Mouse (Mus musculus) hindbrain, postnatal 0 days (tissue): ENCODE measurements around the gene Ptprn. TPM values are rescaled to one million over a fixed set of nuclear protein-coding genes. Genes with fewer than 3 reads are reported as not detected.
"Not testable (repeated sequence)": the region's sequence is repeated elsewhere in the genome, so short reads cannot be mapped to it uniquely, and the experiment has no call there.

Experiments used
- ATAC-seq: fragments of 200-750 bp; cut with Nextera tagmentation; 2 replicates; pipeline ENCODE4 v1.8.0; 2017; ENCODE audit warnings: mild to moderate bottlenecking, moderate TSS enrichment, moderate library complexity
- DNase-seq: peaks from one replicate; pipeline ENCODE4 v3.0.0-alpha.2; 2015; ENCODE audit warnings: low spot score
- H3K27ac ChIP-seq: fragments of 300-500 bp; sonication (generic); 2 replicates; pipeline ENCODE4 v1.5.1; 2014; ENCODE audit warnings: mild to moderate bottlenecking
- H3K27me3 ChIP-seq: fragments of 300-500 bp; sonication (generic); 2 replicates; pipeline ENCODE4 v1.6.1; 2014; ENCODE audit warnings: low read length, mixed read lengths; ENCODE audit not compliant: insufficient read depth
- H3K36me3 ChIP-seq: fragments of 300-500 bp; sonication (generic); 2 replicates; pipeline ENCODE4 v1.6.1; 2014; ENCODE audit warnings: low read length, mixed read lengths; ENCODE audit not compliant: insufficient read depth
- H3K4me1 ChIP-seq: fragments of 300-500 bp; sonication (generic); 2 replicates; pipeline ENCODE4 v1.6.1; 2014; ENCODE audit warnings: antibody characterized with exemption, low read length, mixed read lengths; ENCODE audit not compliant: insufficient read depth
- H3K4me2 ChIP-seq: fragments of 300-500 bp; sonication (generic); 2 replicates; pipeline ENCODE4 v1.6.1; 2014; ENCODE audit warnings: low read depth, mild to moderate bottlenecking, low read length, moderate library complexity, mixed read lengths
- H3K4me3 ChIP-seq: fragments of 300-500 bp; sonication (generic); 2 replicates; pipeline ENCODE4 v1.5.1; 2014; ENCODE audit warnings: low read length
- H3K9ac ChIP-seq: fragments of 300-500 bp; sonication (generic); replicated peaks from 2 replicates; pipeline ENCODE4 v1.6.1; 2014; ENCODE audit warnings: mild to moderate bottlenecking, low read length, moderate library complexity, mixed read lengths
- H3K9me3 ChIP-seq: fragments of 300-500 bp; sonication (generic); 2 replicates; pipeline ENCODE4 v1.6.1; 2016; ENCODE audit warnings: low read length, mixed read lengths
- CTCF ChIP-seq: IDR thresholded peaks from 2 replicates; pipeline ENCODE4 v1.5.1; 2016; ENCODE audit warnings: antibody characterized with exemption, control low read depth, low read depth
- WGBS: fragments of 180-500 bp; shearing (Covaris S2); extraction: QIAGEN DNeasy Blood & Tissue Kit; methylation state at CpG from one replicate; pipeline ENCODE4 v1.1.7; 2014; 5-methylcytosine and 5-hydroxymethylcytosine counted together
- polyA plus RNA-seq: library from polyadenylated mRNA; unstranded; fragments of >200 nt; fragmentation: Nextera tagmentation; extraction: Ambion mirVana; gene quantifications from 2 replicates; pipeline ENCODE4 v1.2.1, GENCODE M21; 2015
- total RNA-seq: library from RNA; depleted of rRNA; stranded (reverse); fragments of >200 nt; gene quantifications from 2 replicates; pipeline ENCODE4 v1.2.3, GENCODE M21; 2014

Gene Ptprn
- total and polyA plus RNA-seq, 2 experiments from 2014 or later, result 48.3 to 132 TPM

DNA sequence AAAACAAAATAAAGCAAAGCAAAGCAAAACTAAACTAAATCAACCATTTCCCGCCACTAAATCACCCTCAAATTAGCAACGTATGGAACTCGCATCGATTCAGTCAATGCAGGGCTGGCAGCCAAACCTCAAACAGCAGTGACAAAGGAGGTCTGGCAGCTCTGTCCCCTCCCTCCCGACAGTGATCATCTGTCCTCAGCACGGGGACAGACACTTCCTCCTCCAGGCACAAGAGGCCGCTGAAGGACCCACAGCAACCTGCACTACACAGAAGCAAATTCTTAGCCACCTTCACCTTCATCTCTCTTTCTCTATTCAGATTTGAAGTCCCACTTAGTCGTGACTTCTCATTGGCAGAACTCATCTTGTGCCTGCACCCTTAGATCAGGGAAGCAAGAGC lies 29.7 kb downstream of the Ptprn start:
- peak overlapping the region; percentile 24; the same call in 1 of the 2 replicates for H3K4me2 ChIP-seq
- DNase-seq, result peak; percentile 87

DNA sequence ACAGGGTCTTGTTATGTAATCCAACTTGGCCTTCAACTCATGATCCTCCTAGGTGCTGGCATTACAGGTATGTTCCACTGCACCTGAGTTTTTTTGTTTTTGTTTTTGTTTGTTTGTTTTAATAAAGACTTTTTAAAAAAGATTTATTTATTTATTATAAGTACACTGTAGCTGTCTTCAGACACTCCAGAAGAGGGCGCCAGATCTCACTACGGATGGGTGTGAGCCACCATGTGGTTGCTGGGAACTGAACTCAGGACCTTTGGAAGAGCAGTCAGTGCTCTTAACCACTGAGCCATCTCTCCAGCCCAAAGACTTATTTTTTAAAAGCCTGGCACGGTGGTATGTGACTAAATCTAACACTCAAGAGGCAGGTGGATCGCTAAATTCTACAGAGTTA lies 31.8 kb downstream of the Ptprn start:
- WGBS, result 69% methylated on average over 4 of the region's 4 CpGs
- H3K4me3 ChIP-seq, H3K36me3 ChIP-seq, H3K4me2 ChIP-seq, H3K9ac ChIP-seq, H3K27ac ChIP-seq, H3K4me1 ChIP-seq, H3K9me3 ChIP-seq, DNase-seq, H3K27me3 ChIP-seq, ATAC-seq: not testable (repeated sequence)
- TF ChIP-seq CTCF, result peak; percentile 15; the same call in 1 of the 2 replicates

More for the DNA sequence above, 29.7 kb downstream of the Ptprn start:
- ATAC-seq, result peak; percentile 68
- no peak overlapping the region for H3K4me3 ChIP-seq
- H3K4me1 ChIP-seq, result 0 out of 2 replicates have a peak, but pooled peaks cover 6% of the 10 kb centered on the region
- H3K36me3 ChIP-seq, result no peaks in the 10 kb centered on the region; the same call in 1 of the 2 replicates
- no peak overlapping the region for H3K9ac ChIP-seq
- H3K27ac ChIP-seq, result no peak overlapping the region
- under 1% methylated on average over 8 of the region's 8 CpGs for WGBS
- no peaks in the 10 kb centered on the region for H3K9me3 ChIP-seq
- peak; percentile 87 for TF ChIP-seq CTCF
- H3K27me3 ChIP-seq, result no peaks in the 10 kb centered on the region

DNA sequence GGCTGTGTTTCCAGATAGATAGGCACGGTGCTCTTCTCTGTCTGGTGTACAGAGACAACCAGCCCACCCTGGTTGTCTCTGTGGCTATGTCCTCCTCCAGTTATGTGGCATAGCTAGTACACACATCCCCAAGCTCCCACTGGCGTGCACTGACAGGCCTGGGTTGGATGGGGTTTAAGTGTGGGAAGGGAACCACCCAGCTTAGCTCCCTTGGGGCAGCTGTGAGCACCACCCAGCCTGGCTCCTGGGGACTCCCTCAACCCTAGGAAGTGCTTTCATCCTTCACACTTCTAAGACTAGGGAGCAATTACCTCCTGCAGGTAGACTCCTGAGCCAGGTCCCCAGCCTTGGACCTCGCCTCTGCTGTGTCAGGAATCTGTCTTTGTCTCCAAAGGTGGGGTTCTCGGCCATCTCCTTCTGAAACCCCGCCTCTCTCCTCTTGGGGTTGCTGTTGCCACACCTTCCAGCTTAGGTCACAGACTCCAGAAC lies 32.6 kb downstream of the Ptprn start, which contains the start of gene A630095N17Rik:
TSS of gene A630095N17Rik (minus strand) at position 439 of the 489 bp plus-strand sequence.
- H3K9me3 ChIP-seq, result no peaks in the 10 kb centered on the region
- DNase-seq (no peak), ATAC-seq (no peak)
- H3K9ac ChIP-seq, result no peak within 1 kb of the TSS
- no peaks in the 10 kb centered on the region for H3K36me3 ChIP-seq
- H3K27ac ChIP-seq, result no peak within 1 kb of the TSS
- no peaks in the 10 kb centered on the region for H3K27me3 ChIP-seq
- WGBS, result 72% methylated on average over 5 of the region's 5 CpGs
- 0 out of 2 replicates have a peak, but pooled peaks cover 4% of the 10 kb centered on the region for H3K4me1 ChIP-seq
- H3K4me2 ChIP-seq, result no peak within 1 kb of the TSS
- no peak for TF ChIP-seq CTCF
- no peak within 1 kb of the TSS for H3K4me3 ChIP-seq

DNA sequence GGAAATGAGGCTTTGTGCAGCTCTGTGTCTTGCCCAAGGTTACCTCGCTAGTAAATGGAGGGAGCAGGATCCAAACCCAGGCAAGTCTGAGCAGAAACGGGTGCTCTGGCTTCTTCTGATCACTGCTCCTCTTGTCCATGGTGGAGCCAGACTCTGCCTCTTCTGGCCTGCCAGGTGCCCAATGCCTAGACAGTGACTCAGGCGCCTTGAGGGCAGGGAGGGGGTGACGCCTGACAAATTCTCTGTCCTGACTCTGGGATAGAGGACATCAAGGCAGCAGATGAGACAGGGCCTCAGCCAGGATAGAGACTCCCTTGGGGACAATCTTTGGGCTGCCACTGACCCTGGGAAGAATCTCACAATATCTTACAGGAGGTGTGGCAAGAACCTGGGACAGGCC lies 33.1 kb downstream of the Ptprn start:
- Histone ChIP-seq H3K9ac (no peak overlapping the region), H3K27me3 (no peaks in the 10 kb centered on the region), H3K9me3 (no peaks in the 10 kb centered on the region), H3K4me1 (0 out of 2 replicates have a peak, but pooled peaks cover 4% of the 10 kb centered on the region), H3K27ac (no peak overlapping the region), H3K4me2 (no peak overlapping the region), H3K36me3 (no peaks in the 10 kb centered on the region), H3K4me3 (no peak overlapping the region)
- DNase-seq (no peak), ATAC-seq (no peak)
- no peak for TF ChIP-seq CTCF
- 85% methylated on average over 4 of the region's 4 CpGs for WGBS

DNA sequence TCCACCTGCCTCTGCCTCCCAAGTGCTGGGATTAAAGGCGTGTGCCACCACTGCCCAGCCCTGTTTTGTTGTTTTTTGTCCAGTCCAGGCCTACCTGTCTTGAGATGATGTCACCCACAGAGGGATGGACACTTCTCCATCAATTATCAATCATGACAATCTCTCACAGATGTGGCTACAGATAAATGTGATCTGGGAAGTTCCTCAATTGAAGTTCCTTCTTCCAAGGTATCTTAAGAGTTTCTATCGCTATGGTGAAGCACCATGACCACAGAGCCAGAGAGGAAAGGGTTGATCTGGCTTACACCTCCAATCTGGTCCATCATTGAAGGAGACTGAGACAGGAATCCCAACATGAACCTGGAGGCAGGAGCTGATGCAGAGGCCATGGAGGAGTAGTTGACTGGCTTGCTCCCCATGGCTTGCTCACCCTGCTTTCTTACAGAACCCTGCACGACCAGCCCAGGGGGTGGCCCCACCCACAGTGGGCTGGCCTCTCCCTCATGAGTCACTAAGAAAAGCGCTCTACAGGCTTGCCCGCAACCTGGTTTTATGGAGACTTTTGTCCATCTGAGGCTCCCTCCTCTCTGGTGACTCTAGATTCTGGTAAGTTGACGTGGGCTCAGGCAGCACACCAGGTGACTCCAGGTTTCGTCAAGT lies 33.8 kb downstream of the Ptprn start:
- H3K4me3 ChIP-seq, result no peak overlapping the region

DNA sequence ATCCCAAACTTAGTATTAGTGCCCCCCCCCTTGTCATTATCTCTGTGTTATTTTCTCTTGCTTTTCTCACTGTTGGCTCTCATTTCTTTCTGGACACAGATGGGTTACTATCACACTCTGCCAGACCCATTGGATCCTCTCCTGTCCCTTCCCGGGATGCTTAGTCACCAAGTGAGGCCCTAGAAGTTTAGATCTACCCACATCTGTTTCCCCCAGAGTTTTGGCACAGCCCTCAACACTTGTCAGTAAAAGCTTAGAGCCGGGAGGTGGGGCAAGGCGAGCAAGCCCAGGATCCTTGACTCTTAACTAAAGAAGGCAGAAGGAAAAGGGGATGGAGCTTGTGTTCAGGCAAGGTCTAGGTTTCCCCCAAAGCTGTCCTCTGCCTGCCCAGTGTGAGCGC lies 35.1 kb downstream of the Ptprn start:
- no peaks in the 10 kb centered on the region for H3K9me3 ChIP-seq
- H3K9ac ChIP-seq, result no peak overlapping the region
- H3K4me1 ChIP-seq, result no peaks in the 10 kb centered on the region
- ATAC-seq (no peak), DNase-seq (no peak)
- TF ChIP-seq CTCF, result no peak
- no peak overlapping the region for H3K4me3 ChIP-seq
- no peak overlapping the region for H3K27ac ChIP-seq
- H3K4me2 ChIP-seq, result no peak overlapping the region
- 55% methylated on average over 4 of the region's 4 CpGs for WGBS
- H3K36me3 ChIP-seq, result no peaks in the 10 kb centered on the region
- no peaks in the 10 kb centered on the region for H3K27me3 ChIP-seq

More for the DNA sequence above, 33.8 kb downstream of the Ptprn start:
- Histone ChIP-seq H3K4me1 (0 out of 2 replicates have a peak, but pooled peaks cover 4% of the 10 kb centered on the region), H3K27me3 (no peaks in the 10 kb centered on the region), H3K36me3 (no peaks in the 10 kb centered on the region), H3K9ac (no peak overlapping the region), H3K27ac (no peak overlapping the region), H3K4me2 (no peak overlapping the region), H3K9me3 (no peaks in the 10 kb centered on the region)
- no peak for DNase-seq
- no peak for TF ChIP-seq CTCF
- ATAC-seq, result no peak
- whole genome bisulfite sequencing, result 72% methylated on average over 7 of the region's 7 CpGs

DNA sequence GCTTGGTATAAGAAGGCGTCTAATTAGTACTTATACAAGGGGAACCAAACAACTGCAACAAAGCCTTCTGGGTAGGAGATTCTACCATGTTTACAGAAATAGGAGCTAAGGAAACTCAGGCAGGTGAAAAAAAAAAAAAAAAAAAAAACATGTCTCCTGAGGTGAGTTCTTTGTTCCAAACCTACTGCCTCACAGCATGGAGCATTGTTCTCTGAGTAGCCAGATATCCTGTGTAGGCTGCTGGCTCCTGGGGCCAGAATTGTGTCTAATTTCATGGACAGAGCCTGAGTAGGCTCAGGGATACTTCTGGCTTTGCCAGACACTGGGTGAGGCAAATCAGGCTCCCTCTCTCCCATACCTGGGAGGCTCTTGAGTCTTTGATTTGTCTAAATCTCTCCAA lies 36.6 kb downstream of the Ptprn start:
- TF ChIP-seq CTCF, result no peak
- no peaks in the 10 kb centered on the region for H3K9me3 ChIP-seq
- H3K4me2 ChIP-seq, result no peak overlapping the region
- H3K27me3 ChIP-seq, result no peaks in the 10 kb centered on the region
- H3K9ac ChIP-seq, result no peak overlapping the region
- WGBS, result 72% methylated on average over 1 of the region's 1 CpGs
- no peak for ATAC-seq
- no peak for DNase-seq
- no peaks in the 10 kb centered on the region for H3K4me1 ChIP-seq
- no peaks in the 10 kb centered on the region for H3K36me3 ChIP-seq
- H3K4me3 ChIP-seq, result no peak overlapping the region
- H3K27ac ChIP-seq, result no peak overlapping the region
